Mouse (Mus musculus) adrenal gland, postnatal 36 days (tissue): ENCODE data around the gene Tmem128. TPM values are rescaled to one million over a fixed set of nuclear protein-coding genes. Genes with fewer than 3 reads are reported as not detected.

Experiments
- DNase-seq, 2 experiments: peaks; one replicate each; pipeline ENCODE4 v3.0.0; 2021; ENCODE audit warnings: mixed read lengths in 1 of 2
- total RNA-seq, 2 experiments: library from RNA; stranded (reverse); gene quantifications; 2 replicates each; pipeline ENCODE4 v1.2.3; 2021

Tmem128 gene
- total RNA-seq, 2 experiments from 2014 or later = 40.8 to 43.0 TPM

GRCm38 (mm10) chr5:38277936-38278600 is 18.1 kb downstream of the Tmem128 start:
- DNase-seq = peak in 1 of 2 experiments; percentile 25

DNA sequence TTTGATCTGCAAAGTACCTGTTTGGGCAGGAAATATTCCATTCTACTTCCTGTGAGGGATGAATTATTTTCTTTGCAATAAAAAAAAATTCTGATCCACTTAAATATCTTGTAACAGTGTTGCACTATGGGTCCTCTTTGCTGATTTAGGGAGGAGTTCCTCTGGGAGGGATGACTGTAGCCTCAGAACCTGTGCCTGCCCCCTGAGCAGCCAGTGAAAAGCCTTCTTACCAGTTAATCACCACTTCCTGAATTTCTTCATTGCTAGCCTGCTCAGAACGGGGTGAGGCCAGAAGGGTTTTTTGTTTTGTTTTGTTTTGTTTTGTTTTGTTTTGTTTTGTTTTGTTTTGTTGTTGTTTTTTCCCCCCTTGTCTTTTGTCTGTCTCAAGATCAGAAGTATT is 20.1 kb downstream of the Tmem128 start:
- DNase-seq = no peak

DNA sequence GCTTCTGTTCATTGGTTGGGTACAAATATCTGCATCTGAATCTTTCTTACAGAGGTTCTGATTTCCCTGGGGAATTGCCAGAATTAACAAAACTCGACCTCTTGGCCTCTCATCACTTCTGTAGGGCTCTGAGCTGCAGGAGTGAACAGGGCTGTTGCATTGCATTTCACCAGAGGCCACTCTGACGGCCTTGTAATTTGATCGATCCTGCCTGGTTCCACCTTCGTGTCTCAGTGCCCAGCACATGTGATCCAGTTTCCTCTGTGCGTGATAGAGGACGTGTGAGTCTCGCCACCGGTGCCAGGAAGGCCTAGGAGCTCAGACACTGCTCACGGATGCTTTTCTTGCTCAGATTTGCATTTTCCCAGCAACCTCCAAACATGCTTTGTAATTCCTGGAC is 25.7 kb downstream of the Tmem128 start:
- no peak for DNase-seq

GRCm38 (mm10) chr5:38288476-38288875 is 28.5 kb downstream of the Tmem128 start:
- DNase-seq = no peak

GRCm38 (mm10) chr5:38301761-38302411 is 41.9 kb downstream of the Tmem128 start:
- no peak for DNase-seq

DNA sequence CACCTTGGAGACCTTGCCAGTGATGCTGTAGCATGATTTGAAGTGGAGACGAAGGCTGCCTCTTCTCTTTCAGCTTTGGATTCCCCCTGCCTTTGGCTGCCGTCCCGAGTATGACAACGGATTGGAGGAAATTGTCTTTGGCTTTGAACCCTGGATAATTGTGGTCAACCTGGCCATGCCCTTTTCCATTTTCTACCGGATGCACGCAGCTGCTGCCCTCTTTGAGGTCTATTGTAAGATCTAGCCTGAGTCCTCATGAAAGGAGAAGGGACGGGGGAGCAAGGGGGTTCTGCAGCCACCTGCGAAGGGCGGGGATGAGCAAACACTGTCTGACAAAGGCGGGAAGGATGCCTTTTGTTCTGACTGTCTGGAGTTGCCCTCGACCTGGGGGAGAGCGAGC is 42.7 kb downstream of the Tmem128 start:
- no peak for DNase-seq

GRCm38 (mm10) chr5:38305241-38305640 is 45.3 kb downstream of the Tmem128 start:
- peak; percentile 21 to 29 for DNase-seq

- DNase-seq = peak; percentile 89 to 92
Measured at GRCm38 (mm10) chr5:38307255-38308101, 47.5 kb downstream of the Tmem128 start.

DNA sequence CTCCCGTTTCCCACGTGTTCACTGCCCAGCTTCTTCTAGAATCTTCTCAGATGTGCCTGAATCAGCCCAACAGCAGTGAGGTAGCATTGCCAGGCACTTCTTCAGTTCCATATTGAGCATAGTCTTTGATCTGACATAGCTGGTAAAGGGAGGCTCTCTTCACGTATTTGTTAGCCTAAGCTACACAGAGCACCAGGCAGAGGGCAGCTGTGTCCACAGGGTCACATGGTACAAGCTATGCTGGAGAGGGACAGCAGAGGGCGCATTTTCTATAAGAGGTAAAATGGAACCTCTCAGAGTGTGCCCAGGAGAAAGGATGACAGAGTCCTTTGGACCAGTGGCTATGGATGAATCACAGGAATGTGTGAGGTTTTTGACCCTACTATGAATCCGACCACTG is 48.9 kb downstream of the Tmem128 start:
- DNase-seq = peak; percentile 64 to 67

DNA sequence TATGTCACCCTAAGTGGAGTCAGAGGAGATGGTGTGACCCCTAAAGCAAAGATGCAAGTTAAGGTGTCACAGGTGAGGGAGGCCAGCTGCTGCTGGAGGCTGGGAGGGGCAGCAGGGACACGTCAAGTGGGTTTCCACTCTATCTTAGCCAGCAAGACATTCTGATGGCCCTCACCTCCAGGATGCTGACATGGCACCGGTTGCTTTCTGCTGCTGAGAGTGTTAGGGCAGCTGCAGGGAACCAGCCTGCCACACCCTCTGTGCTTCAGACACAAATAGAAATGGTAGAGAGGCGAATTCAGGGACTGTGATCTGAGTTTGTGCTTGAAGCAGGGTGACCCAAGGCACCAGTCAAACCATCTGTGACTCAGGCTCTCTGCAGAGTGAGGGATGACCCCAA is 49.8 kb downstream of the Tmem128 start:
- DNase-seq = no peak

Other genes starting within 250 kb of the Tmem128 start
- gene Stx18, start 221.4 kb upstream of the Tmem128 start, total RNA-seq = 10 to 100 TPM; 34.9 to 37.7 TPM
- gene Nsg1, start 100.3 kb upstream of the Tmem128 start, total RNA-seq = 10 to 100 TPM; 43.2 to 53.4 TPM
- gene Zbtb49, start 39.7 kb upstream of the Tmem128 start, total RNA-seq = 10 to 100 TPM in 1 of 2 experiments, 1 to 10 TPM in 1; 9.6 to 11.3 TPM
- gene Lyar, start 39.7 kb upstream of the Tmem128 start, total RNA-seq = 10 to 100 TPM; 20.1 to 23.6 TPM
- 10 to 100 TPM; 30.6 to 39.5 TPM for gene Otop1, start 15.8 kb downstream of the Tmem128 start, total RNA-seq
- not detected for gene Drd5, start 59.2 kb downstream of the Tmem128 start, total RNA-seq
- 1 to 10 TPM; 2.0 to 2.4 TPM for gene Slc2a9, start 243.0 kb downstream of the Tmem128 start, total RNA-seq